Mouse (Mus musculus): Measurements from ENCODE around the gene Ripor3.

Ripor3 gene

DNA sequence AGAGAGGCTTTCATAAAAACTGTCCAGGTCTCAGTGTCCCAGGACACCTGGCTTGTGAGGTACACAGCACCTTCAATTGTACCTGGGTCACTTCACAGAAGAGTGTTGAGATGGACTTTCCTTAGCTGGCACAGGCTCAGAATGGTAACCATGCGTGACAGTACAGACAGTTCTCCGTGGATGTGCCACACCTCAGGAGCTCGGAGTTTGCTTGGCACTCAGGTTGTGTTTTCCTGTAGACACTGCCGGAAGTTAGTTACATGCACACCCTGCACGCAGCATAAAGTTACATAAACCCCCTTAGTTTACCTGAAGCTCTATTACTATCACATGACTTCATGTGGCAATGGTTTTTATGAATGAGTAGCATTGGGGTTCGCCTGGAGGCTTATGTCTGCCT lies 59.7 kb downstream of the Ripor3 start:
- DNase-seq, result no peak

DNA sequence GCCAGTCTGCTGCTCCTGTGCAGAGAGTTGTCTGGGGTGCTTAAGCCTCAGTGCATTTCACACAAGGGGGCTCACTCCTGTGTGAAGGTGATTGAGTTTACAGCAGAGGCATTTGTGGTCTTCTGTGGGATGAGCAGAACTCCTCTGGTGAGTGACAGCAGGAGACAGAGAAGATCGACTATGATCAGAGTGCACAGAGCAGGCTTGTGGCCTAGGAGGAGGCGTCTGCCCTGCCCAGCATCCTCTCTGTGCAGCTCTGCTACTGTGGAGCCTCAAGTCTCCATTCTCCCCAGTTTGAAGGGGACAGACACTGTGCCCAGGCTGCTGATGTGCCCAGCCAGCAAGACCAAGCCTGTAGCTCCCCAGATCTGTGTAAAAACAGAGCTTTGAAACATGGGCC lies 60.6 kb downstream of the Ripor3 start:
- no peak for DNase-seq

DNA sequence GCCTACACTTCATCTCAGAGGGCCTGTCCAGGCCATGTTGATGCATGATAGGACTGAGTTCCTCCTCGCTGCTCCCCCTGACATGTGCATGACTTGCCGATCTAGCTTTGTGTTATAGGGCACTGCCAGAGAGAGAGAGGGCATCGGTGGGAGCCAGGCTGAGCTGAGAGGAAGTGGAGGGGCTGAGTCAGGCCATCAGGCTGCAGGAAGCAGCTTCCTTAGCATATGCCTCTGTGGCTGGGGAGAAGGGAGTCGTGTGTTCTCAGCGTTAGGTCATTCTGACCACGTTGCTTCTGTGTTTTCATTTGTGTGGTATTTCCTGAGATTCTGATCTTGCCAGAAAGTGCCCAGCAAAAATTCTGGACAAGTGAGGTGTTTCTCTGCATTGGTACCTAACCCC lies 61.2 kb downstream of the Ripor3 start:
- DNase-seq, result no peak

DNA sequence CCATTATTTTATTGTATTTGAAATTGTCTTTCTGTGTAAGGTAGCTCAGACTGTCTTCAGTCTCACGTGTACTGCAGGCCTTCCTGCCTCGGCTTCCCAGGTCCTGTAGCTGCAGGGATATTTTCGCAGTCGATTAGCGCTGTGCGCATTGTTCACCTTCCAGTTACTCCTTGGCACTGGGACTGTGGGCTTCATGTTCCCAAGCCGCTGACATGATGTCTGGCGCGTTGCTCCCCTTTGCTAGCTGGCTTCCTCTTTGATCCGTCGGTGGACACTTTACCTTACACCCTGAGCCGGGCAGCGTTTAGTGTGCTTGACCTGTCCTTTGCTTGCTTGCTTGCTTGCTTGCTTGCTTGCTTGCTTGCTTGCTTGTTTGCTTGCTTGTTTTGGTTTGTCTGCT lies 61.9 kb downstream of the Ripor3 start:
- DNase-seq, result no peak

DNA sequence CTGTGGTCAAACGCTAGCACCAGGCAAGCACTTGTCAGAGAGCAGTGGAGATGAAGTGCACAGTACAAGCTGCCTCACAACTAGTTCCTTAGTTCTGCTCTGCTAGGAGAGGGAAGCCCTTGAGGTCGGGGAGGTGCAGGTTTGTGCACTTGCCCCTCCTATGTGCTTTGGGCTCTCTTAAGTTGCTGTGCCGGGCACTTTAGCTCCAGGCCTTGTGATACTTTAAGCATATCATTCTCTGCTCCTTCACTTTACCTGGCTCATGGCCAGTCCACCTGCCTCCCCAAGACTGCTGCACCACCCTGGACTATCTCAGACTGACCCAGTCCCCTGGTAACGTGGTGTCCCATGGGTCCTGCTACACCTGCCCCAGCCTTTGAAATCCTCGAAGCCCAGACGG lies 62.4 kb downstream of the Ripor3 start:
- DNase-seq, result no peak

DNA sequence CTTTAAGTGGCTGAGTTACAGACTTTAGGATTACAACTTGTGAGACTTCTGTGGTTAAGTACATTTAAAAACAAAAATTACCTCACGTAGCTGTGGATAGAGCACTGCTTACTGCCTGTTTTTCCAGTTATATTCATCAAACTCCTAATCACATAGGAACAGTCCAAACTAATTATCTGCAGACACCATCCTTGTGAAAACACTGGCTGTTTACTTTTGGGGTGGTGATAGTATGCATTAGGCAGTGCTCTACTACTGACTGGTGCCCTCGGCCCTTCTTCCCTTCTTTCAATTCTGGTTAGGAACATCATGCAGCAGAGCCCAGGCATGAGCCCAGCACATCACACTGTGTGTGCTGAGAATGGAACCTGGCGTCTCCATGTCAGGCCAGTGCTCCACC lies 63.2 kb downstream of the Ripor3 start:
- no peak for DNase-seq

DNA sequence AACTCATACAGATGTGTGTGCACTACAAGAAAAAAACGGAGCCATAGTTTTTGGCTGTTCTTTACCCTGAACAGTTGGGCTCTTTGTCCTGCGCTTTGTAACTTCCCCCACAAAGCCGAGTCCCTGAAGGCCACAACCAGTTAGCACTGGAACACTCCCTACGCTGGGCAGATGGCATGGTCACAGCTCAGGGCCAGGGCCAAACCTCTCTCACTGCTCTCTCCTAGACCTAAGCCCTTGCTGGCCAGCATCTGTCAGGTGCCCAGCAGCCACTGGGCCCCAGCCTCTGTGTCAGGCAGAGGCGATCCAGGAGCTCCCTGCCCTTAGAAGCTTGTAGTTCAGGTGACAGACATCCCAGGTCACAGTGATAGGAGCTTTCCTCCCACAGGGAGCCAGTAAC lies 65.0 kb downstream of the Ripor3 start:
- peak in 1 of 2 experiments; percentile 23 for DNase-seq

DNA sequence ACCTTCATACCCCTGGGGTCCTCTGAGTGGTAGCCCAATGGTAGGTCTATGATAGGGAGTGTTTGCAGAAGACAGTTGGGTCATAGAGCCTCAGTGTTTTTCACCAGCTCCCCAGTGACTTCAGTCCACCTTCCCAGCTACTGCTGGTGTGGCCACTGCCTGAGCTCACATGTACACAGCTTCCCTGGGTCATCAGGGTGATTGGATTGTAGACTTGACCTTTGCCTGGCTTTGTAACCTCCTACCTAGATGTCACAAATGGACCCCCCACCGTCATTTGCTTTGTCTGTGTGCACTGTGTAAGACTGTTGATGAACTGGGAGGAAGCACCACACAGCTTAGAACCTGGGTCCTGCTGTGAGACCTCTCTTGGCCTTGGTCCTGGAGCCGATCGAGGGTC lies 66.2 kb downstream of the Ripor3 start:
- no peak for DNase-seq

DNA sequence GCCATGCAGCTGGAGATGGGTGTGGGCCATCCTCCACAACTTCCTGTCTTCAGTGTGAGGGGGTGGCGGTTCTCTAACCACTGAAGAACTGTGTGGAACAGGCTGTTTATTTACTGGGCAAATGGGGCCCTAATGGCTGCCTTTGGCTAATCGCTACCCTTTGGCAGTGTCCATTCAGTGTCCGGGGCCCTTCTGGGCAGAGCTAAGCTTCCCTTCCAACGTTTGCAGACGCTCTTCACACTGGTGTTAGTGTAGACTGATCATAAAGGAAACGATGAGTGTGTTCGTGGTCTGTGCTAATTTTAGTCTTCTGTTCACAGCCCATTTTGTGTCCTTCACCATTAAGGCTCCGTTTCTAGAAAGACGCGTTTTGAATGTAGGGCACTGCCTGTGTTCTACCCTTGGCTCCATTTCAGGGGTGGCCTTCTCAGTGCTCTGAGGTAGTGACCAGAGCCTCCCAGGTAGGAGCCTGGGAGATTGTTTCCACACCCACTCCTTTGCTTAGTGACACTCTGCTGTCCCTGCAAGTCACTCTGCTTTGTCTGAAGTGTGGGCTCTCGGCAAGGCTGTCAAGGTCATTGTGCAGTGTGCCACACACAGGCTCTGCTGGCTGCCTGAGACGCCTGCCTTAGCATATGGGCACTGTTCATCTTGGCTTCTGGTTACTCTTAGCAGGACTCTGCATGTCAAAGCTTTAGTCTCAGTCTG lies 67.3 kb downstream of the Ripor3 start:
- peak; percentile 38 to 40 for DNase-seq

DNA sequence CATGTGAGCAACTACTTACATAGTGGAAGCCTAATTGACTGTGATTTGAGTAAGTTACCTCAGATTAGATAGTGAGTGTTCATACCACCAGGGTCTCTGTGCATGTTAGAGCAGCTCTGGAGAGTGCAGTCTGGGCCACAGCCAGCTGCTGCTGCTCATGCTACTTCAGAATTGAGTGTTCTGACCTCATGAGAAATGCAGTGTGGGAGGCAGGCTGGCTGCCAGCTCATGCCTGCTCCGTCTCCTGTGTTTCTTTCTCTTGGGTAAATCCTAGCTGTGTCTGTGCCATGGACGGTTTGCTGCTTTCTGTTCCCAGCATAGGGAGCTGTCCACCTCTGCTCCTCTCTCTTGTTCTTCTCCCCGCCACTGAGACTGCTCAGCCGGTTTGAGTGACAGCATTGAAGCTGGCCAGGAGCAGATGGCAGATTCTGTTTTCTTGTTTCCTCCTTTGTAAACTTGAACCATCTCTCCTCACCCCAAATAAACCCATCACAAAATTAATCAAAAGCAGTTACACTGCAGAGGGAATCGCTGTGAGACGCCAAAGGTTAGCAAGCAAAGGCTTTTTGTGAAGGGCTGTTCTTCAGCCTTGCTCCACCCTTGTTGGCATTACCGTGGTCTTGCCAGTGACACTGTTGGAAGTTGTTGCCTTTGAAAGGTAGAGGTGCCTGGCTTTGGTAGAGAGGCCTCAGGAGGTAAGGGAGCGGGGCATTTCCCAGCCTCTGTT lies 68.1 kb downstream of the Ripor3 start:
- DNase-seq, result peak; percentile 56

DNA sequence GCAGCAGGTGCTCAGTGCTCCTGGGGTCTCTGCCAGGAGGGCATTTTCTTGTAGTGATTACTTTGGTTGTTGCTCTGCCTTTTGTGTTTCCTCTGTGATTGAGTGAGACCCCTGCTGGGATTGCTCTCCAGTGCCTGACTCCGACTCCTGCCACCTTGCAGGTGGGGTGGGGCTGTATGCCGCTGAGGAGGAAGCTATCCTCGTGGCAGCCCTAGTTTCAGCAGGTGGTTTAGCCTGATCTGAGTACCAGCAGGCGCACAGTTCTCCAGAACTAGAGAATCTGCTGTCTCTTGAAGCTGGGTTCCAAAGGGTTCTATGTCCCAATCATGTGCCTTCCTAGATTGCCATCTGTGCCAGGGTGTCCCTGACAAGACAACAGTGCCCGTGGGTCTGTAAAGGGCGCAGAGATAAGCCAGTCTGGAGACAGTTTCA lies 68.7 kb downstream of the Ripor3 start:
- peak; percentile 43 to 49 for DNase-seq

DNA sequence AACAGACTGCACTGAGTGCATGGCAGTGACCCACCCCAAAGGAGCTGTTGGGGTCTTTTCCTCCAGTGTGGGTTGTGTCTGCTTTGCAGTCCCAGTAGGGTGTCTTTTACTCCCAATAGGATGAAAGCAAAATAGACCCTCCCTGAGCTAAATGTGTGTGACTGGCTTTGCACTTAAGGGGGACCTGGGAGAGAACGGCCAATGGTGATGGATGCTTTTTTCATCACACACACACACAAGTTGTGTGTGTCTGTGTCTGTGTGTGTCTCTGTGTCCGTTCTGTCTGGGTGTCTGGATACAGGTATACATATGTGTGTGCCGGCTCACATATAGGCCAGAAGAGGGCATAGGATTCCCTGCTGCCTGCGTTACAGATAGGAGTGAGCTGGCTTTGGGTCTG lies 69.1 kb downstream of the Ripor3 start:
- DNase-seq, result no peak

DNA sequence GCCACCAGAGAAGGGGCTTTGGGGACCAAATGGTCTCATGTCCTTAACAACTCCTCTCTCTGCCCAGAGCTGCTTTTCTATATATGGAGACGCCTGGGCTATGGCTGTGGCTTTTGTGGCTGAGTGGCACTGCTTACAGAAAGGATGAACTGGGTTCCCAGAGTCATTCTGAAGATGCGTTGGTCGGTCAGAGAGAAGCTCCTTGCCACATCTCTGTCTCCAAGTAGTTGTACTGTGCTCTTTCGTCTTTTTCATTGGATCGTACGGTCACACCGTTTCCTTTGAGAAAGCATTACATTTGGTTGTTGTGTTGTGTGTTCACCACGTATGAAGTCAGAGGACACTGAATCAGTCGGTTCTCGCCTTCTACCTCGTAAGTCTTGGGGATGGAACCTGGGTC lies 69.8 kb downstream of the Ripor3 start:
- no peak for DNase-seq

DNA sequence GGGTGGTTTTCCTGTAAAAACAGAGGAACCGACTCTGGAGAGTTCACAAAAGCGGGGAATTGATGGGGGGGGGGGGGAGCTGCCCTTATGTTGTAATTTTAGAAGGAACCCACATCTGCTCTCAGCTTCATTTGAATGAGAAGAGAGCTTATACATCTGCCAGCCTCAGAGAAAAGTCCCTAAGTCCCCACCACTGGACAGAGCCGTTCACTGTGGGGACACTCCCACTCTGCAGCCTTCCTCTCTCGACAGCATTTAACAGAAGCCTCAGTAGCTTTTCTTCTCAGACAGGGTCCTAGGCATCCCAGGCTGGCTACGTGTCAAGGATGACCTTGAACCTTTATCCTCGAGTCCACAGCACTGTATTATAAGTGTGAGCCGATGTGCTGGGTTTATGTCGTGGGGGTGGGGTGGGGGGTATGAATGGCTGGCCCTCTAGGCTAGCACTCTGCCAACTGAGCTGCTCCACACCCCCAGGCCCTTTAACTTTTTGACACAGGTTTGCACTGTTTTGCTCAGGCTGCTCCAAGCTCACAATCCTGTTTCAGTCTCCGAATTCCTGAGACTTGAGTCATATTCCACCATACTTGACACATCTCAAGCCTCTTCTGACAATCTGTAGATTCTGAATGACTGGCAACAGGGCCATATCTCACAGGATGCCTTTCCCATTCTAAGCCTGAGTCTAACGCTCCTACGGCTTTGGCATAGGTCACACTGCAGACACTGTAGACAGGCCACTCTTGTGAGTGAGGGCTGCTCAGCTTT lies 70.6 kb downstream of the Ripor3 start:
- no peak for DNase-seq

DNA sequence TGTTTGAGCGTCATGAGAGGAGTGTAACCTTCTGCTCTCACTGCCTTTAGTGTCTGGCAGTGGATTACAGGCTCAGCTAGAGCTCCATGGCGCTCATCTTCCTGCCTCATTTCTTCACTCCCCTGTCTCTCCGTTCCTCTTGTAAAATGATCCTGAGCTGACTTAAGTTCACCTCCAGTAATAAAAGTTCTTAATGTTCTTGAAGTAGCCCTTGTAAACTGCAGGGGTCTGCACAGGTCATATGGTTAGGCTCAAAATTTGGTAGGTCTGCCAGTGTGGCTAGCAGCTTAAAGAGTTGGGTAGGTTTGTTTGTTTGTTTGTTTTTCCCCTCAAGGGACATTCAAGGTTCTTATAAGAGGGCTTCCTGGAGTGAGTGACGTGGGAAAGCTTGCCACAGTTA lies 71.2 kb downstream of the Ripor3 start:
- no peak for DNase-seq

DNA sequence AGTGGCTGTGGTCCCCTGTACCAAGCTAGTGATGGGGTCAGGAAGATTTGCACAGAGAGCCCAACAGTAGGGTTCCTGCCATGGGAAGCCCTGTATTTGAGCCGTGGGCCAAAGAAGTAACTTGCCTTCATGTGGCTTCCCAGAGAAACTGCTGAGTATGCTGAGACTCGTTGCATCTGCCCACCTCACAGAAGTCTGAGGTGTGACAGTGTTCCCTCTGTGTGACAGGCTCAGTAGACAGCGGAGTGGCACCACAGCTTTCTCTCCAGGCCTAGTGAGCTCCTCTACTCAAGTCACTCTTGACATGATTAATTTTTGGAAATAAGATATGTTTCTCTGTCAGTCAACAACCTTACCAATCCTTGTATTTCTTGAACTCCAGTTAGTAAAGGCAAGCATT lies 71.6 kb downstream of the Ripor3 start:
- DNase-seq, result no peak

DNA sequence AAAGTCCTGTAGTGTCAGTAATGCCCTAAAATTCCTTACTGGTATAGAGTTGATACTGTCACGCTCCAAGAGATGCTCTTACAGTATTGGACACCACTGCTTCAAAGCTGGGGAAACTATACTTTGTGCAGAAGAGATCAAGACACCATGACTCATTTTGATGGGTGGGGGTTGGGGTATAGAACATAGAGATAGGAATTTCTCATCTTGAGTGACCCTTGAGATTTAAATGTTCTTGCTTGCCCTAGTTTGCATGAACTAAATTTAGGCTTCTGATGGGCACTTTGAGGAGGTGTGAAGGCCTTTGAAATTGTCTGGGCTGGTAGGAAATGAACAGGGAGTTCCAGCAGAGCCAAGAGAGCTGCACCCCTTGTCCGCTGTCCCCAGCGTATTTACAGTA lies 74.5 kb downstream of the Ripor3 start:
- DNase-seq, result no peak

DNA sequence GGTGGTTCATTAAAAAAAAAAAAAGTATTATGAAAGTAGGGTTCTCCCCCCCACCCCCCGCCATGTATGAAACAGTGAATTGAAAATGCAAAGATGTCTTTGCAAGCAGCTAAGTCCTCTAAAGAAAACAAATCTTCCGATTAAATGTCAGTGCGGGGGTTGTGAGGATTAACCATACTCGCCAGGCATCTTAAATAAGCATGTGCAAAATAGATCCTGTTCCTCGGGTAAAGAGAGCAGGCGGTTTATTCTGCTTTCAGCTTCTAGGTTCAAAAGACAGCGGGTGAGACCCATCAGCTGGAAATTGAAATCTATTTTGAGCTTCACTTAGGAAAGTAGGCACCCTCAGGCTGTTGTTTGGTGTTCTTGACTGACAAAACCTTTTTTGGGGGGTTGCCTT lies 77.0 kb downstream of the Ripor3 start:
- DNase-seq, result no peak

DNA sequence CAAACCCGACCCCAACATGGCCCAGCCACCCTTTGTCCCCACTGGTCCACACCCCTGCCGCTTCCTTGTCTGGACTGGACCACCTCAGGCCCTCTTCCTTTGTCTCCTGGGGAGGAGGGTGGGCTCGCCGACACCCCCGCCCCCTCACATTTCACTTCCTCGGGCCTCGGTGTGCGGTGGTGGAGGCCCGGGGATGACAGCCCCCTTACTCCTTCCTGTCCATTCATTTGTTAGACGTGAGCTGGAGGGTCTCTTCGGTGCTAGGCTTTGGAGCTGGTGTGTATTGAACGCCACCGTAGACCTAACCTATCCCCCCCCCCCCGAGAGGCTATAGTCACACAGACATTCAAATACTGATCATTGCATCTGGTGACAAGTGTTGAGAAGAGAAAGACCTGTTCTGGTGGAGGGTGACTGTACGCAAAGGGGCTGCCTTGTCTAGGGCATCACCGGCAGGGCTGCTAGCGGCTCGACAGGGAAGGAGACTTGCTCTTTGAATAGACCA lies 77.6 kb downstream of the Ripor3 start:
- no peak for DNase-seq

DNA sequence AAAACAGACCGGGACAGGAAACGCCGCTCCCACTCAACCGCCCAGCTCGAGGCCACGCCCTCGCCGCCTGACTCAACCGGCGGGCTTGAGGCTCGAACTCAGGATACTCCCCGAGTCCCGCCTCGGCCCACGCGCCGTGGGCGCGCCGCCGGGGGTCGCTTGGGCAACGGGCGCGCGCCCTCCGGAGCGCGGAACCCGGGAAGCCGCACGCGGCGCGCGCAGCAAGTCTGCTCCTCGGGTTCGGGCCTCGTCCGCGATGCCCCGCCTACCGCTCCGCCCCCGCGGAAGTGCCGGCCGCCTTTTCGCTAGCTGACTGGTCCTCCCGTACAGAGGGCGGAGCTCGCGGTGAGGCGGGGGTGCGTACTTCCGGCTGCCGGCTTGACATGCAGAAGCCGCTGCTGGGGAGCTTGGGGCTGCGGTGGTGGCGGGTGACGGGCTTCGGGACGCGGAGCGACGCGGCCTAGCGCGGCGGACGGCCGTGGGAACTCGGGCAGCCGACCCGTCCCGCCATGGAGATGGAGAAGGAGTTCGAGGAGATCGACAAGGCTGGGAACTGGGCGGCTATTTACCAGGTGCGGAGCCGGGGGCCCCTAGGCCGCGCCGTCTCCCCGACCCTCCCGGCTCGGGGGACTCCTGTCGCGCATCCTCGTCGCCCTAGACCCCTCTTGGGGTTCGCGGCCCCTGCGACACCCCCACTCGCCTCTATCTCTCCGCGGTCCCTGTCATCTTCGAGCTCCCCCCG lies 78.3 kb downstream of the Ripor3 start, which contains the start of gene Ptpn1:
Gene Ptpn1 (plus strand): TSS at position 73 of the 742 bp plus-strand sequence.
- DNase-seq, result peak; percentile 98 to 99

DNA sequence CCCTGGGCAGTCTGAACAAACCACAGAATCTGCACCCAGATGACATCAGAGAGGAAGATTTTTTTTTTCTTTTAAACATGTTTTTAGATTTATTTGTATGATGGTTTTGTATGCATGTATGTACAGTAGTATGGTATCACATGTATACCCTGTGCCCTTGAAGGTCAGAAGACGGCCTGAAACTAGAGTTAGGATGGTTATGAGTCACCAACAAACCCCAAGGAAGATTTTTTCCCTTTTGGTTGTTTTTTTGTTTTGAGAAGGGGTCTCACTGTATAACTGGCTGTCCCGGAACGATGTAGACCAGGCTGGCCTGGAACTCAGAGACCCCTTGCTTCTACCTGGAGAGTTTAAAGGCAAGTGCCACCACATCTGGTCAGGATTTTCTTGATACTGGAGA lies 79.4 kb downstream of the Ripor3 start:
- no peak for DNase-seq

All from cerebellum, adult 18-20 months (tissue).